Mouse (Mus musculus) forebrain, embryonic 12.5 days (tissue): ENCODE data around the gene Ptger4. TPM values are rescaled to one million over a fixed set of nuclear protein-coding genes. Genes with fewer than 3 reads are reported as not detected.

Experiments
- ATAC-seq: fragments of 200-750 bp; cut with Nextera tagmentation; 2 replicates; pipeline ENCODE4 v1.8.0; 2017; ENCODE audit warnings: moderate TSS enrichment; ENCODE audit not compliant: low FRiP score
- H3K27ac ChIP-seq: fragments of 300-500 bp; sonication (generic); 2 replicates; pipeline ENCODE4 v1.5.1; 2016; ENCODE audit warnings: mild to moderate bottlenecking
- H3K27me3 ChIP-seq: fragments of 300-500 bp; sonication (generic); 2 replicates; pipeline ENCODE4 v1.6.1; 2016; ENCODE audit warnings: mild to moderate bottlenecking
- H3K36me3 ChIP-seq: fragments of 300-500 bp; sonication (generic); replicated peaks from 2 replicates; pipeline ENCODE4 v1.6.1; 2016; ENCODE audit warnings: mild to moderate bottlenecking
- H3K4me1 ChIP-seq: fragments of 300-500 bp; sonication (generic); 2 replicates; pipeline ENCODE4 v1.6.1; 2016
- H3K4me2 ChIP-seq: fragments of 300-500 bp; sonication (generic); 2 replicates; pipeline ENCODE4 v1.6.1; 2016; ENCODE audit warnings: mild to moderate bottlenecking, moderate library complexity
- H3K4me3 ChIP-seq: fragments of 300-500 bp; sonication (generic); replicated peaks from 2 replicates; pipeline ENCODE4 v1.5.1; 2016; ENCODE audit warnings: mild to moderate bottlenecking
- H3K9ac ChIP-seq: fragments of 300-500 bp; sonication (generic); 2 replicates; pipeline ENCODE4 v1.6.1; 2016; ENCODE audit warnings: mild to moderate bottlenecking
- H3K9me3 ChIP-seq: fragments of 300-500 bp; sonication (generic); 2 replicates; pipeline ENCODE4 v1.6.1; 2016
- WGBS: fragments of 180-500 bp; shearing (Covaris S2); methylation state at CpG from one replicate; pipeline ENCODE4 v1.1.7; 2016; 5-methylcytosine and 5-hydroxymethylcytosine counted together
- polyA plus RNA-seq: library from polyadenylated mRNA; unstranded; fragments of >200 nt; fragmentation: Nextera tagmentation; extraction: Ambion mirVana; gene quantifications from 2 replicates; pipeline ENCODE4 v1.2.1, GENCODE M21; 2016

The Ptger4 gene
- polyA plus RNA-seq, 1 experiment from 2014 or later = 0.84 TPM

GRCm38 (mm10) chr15:5250182-5250581 lies 6.2 kb upstream of the Ptger4 start:
- Histone ChIP-seq H3K36me3 (no peaks in the 10 kb centered on the region), H3K4me3 (no peak overlapping the region), H3K4me1 (no peaks in the 10 kb centered on the region), H3K27ac (no peak overlapping the region), H3K9ac (no peak overlapping the region), H3K4me2 (no peak overlapping the region), H3K9me3 (no peaks in the 10 kb centered on the region), H3K27me3 (peaks cover 13% of the 10 kb centered on the region)
- 86% methylated on average over 4 of the region's 4 CpGs for WGBS
- no peak for ATAC-seq

- no peak for ATAC-seq
- no peak overlapping the region for H3K27ac ChIP-seq
Observed at GRCm38 (mm10) chr15:5243036-5243958, 690 bp downstream of the Ptger4 start.

GRCm38 (mm10) chr15:5242241-5243035 lies 1.5 kb downstream of the Ptger4 start:
- Histone ChIP-seq H3K36me3 (no peaks in the 10 kb centered on the region), H3K27ac (no peak overlapping the region)
- ATAC-seq = peak; percentile 51

More at GRCm38 (mm10) chr15:5243036-5243958, 690 bp downstream of the Ptger4 start:
- WGBS = 7% methylated on average over 40 of the region's 40 CpGs
- Histone ChIP-seq H3K36me3 (no peaks in the 10 kb centered on the region), H3K9me3 (0 out of 2 replicates have a peak, but pooled peaks cover 3% of the 10 kb centered on the region), H3K4me3 (peak overlapping the region; percentile 49), H3K9ac (peak overlapping the region; percentile 48; the same call in 1 of the 2 replicates), H3K27me3 (peaks cover 69% of the 10 kb centered on the region), H3K4me2 (peak overlapping the region; percentile 88), H3K4me1 (peaks cover 27% of the 10 kb centered on the region)

GRCm38 (mm10) chr15:5241304-5242201 lies 2.4 kb downstream of the Ptger4 start:
- Histone ChIP-seq H3K9me3 (0 out of 2 replicates have a peak, but pooled peaks cover 3% of the 10 kb centered on the region), H3K27ac (no peak overlapping the region), H3K4me2 (peak overlapping the region; percentile 88), H3K27me3 (peaks cover 65% of the 10 kb centered on the region), H3K9ac (peak overlapping the region; percentile 36), H3K36me3 (no peaks in the 10 kb centered on the region), H3K4me3 (peak overlapping the region; percentile 49), H3K4me1 (peaks cover 27% of the 10 kb centered on the region)
- ATAC-seq = 0 out of 2 replicates have a peak, but pooled peaks have one; percentile 15
- WGBS = 15% methylated on average over 12 of the region's 12 CpGs

More at GRCm38 (mm10) chr15:5242241-5243035, 1.5 kb downstream of the Ptger4 start:
- Histone ChIP-seq H3K4me1 (peaks cover 27% of the 10 kb centered on the region), H3K27me3 (peaks cover 69% of the 10 kb centered on the region), H3K4me3 (peak overlapping the region; percentile 49), H3K4me2 (peak overlapping the region; percentile 88), H3K9ac (peak overlapping the region; percentile 36), H3K9me3 (0 out of 2 replicates have a peak, but pooled peaks cover 3% of the 10 kb centered on the region)
- 2% methylated on average over 61 of the region's 61 CpGs for WGBS

GRCm38 (mm10) chr15:5240360-5240759 lies 3.6 kb downstream of the Ptger4 start:
- no peak for ATAC-seq
- Histone ChIP-seq H3K9me3 (0 out of 2 replicates have a peak, but pooled peaks cover 3% of the 10 kb centered on the region), H3K36me3 (no peaks in the 10 kb centered on the region), H3K27me3 (peaks cover 57% of the 10 kb centered on the region), H3K4me3 (no peak overlapping the region), H3K4me1 (peaks cover 27% of the 10 kb centered on the region), H3K4me2 (no peak overlapping the region), H3K9ac (no peak overlapping the region), H3K27ac (no peak overlapping the region)
- WGBS = 83% methylated on average over 6 of the region's 6 CpGs

- no peaks in the 10 kb centered on the region for H3K36me3 ChIP-seq
- no peak overlapping the region for H3K9ac ChIP-seq
- H3K27me3 ChIP-seq = peaks cover 54% of the 10 kb centered on the region
- 73% methylated on average over 6 of the region's 6 CpGs for WGBS
- H3K4me2 ChIP-seq = no peak overlapping the region
- H3K4me1 ChIP-seq = peaks cover 27% of the 10 kb centered on the region
- 0 out of 2 replicates have a peak, but pooled peaks cover 3% of the 10 kb centered on the region for H3K9me3 ChIP-seq
- H3K4me3 ChIP-seq = no peak overlapping the region
- H3K27ac ChIP-seq = no peak overlapping the region
- ATAC-seq = no peak
Observed at GRCm38 (mm10) chr15:5239901-5240300, 4.1 kb downstream of the Ptger4 start.

GRCm38 (mm10) chr15:5239361-5239760 lies 4.6 kb downstream of the Ptger4 start:
- H3K27ac ChIP-seq = no peak overlapping the region
- H3K9me3 ChIP-seq = 0 out of 2 replicates have a peak, but pooled peaks cover 3% of the 10 kb centered on the region
- peaks cover 49% of the 10 kb centered on the region for H3K27me3 ChIP-seq
- peaks cover 22% of the 10 kb centered on the region for H3K4me1 ChIP-seq
- WGBS = 77% methylated on average over 4 of the region's 4 CpGs
- H3K4me2 ChIP-seq = no peak overlapping the region
- no peak overlapping the region for H3K4me3 ChIP-seq
- H3K9ac ChIP-seq = no peak overlapping the region
- H3K36me3 ChIP-seq = no peaks in the 10 kb centered on the region
- no peak for ATAC-seq

GRCm38 (mm10) chr15:5238553-5238952 lies 5.4 kb downstream of the Ptger4 start:
- Histone ChIP-seq H3K36me3 (no peaks in the 10 kb centered on the region), H3K9me3 (0 out of 2 replicates have a peak, but pooled peaks cover 3% of the 10 kb centered on the region), H3K4me2 (no peak overlapping the region), H3K9ac (no peak overlapping the region), H3K4me3 (no peak overlapping the region), H3K27me3 (peaks cover 41% of the 10 kb centered on the region), H3K27ac (no peak overlapping the region), H3K4me1 (peaks cover 15% of the 10 kb centered on the region)
- WGBS = 94% methylated on average over 4 of the region's 4 CpGs
- no peak for ATAC-seq

GRCm38 (mm10) chr15:5238073-5238472 lies 5.9 kb downstream of the Ptger4 start:
- H3K9me3 ChIP-seq = 0 out of 2 replicates have a peak, but pooled peaks cover 3% of the 10 kb centered on the region

GRCm38 (mm10) chr15:5237012-5237660 lies 6.9 kb downstream of the Ptger4 start:
- 67% methylated on average over 7 of the region's 7 CpGs for WGBS
- Histone ChIP-seq H3K27ac (no peak overlapping the region), H3K9me3 (0 out of 2 replicates have a peak, but pooled peaks cover under 1% of the 10 kb centered on the region), H3K4me3 (no peak overlapping the region), H3K36me3 (no peaks in the 10 kb centered on the region), H3K4me2 (no peak overlapping the region), H3K4me1 (peaks cover 5% of the 10 kb centered on the region), H3K27me3 (peaks cover 27% of the 10 kb centered on the region), H3K9ac (no peak overlapping the region)
- ATAC-seq = peak; percentile 52; the same call in 1 of the 2 replicates

More at GRCm38 (mm10) chr15:5238073-5238472, 5.9 kb downstream of the Ptger4 start:
- 84% methylated on average over 7 of the region's 7 CpGs for WGBS
- no peaks in the 10 kb centered on the region for H3K36me3 ChIP-seq
- H3K4me3 ChIP-seq = no peak overlapping the region
- peaks cover 36% of the 10 kb centered on the region for H3K27me3 ChIP-seq
- H3K4me1 ChIP-seq = peaks cover 13% of the 10 kb centered on the region
- no peak for ATAC-seq
- H3K4me2 ChIP-seq = no peak overlapping the region
- H3K9ac ChIP-seq = no peak overlapping the region
- no peak overlapping the region for H3K27ac ChIP-seq

GRCm38 (mm10) chr15:5236538-5236937 lies 7.4 kb downstream of the Ptger4 start:
- Histone ChIP-seq H3K27me3 (peaks cover 21% of the 10 kb centered on the region), H3K4me2 (no peak overlapping the region), H3K9me3 (no peaks in the 10 kb centered on the region), H3K4me3 (no peak overlapping the region), H3K4me1 (no peaks in the 10 kb centered on the region), H3K9ac (no peak overlapping the region), H3K36me3 (no peaks in the 10 kb centered on the region), H3K27ac (no peak overlapping the region)
- peak; percentile 82; the same call in 1 of the 2 replicates for ATAC-seq
- 18% methylated on average over 6 of the region's 6 CpGs for WGBS
